ENCODE assay signal across 20 mouse cellular contexts in genomic region chr19:23858091-23858490, GRCm38 (mm10).
A peak's percentile ranks its signal among the peaks of the same experiment; 100 is the strongest.
DNase-seq lines count a peak whose midpoint lies in the region; ATAC-seq and TF ChIP-seq lines count a peak whose summit lies in the region.
"Had no signal": no experiment of that assay in that cellular context is flagged by ENCODE, and none has a peak within 500 bp of the region (broad histone marks: within the 10 kb centered on the region; RNA-seq: fewer than 3 reads in every experiment).

No protein-coding gene starts in this region.

- 81% methylated on average over 4 of the region's 4 CpGs for WGBS in liver, postnatal 0 days (ENCODE audit: insufficient replicate concordance)
- 87% methylated on average over 4 of the region's 4 CpGs for whole genome bisulfite sequencing in liver, embryonic 11.5 days

- no peak for ATAC-seq in liver, postnatal 0 days
- no peak for ATAC-seq in liver, embryonic 11.5 days (replicated peaks; ENCODE audit: low FRiP score)
- ATAC-seq: hindbrain, embryonic 16.5 days; midbrain, embryonic 15.5 days had no signal

- H3K4me3 ChIP-seq in liver, postnatal 0 days (ENCODE audit: low read depth, low read length) = no peak overlapping the region
- H3K4me3 ChIP-seq in liver, embryonic 11.5 days (ENCODE audit: low read depth, low read length) = no peak overlapping the region
- H3K4me3 ChIP-seq in ES-E14 (ENCODE audit: insufficient read depth in 1 of 2, low read depth in 1 of 2, low read length in 2 of 2, poor library complexity in 1 of 2, severe bottlenecking in 1 of 2) = no peak overlapping the region
- H3K4me3 ChIP-seq: heart, embryonic 13.5 days; lung, embryonic 15.5 days; midbrain, embryonic 15.5 days had no signal

- no peak for TF ChIP-seq EP300 in liver, postnatal 0 days (IDR thresholded peaks at IDR 0.05; ENCODE audit: low read depth)

- no peaks in the 10 kb centered on the region for H3K9me3 ChIP-seq in liver, postnatal 0 days (ENCODE audit: low read length)
- peaks cover 3% of the 10 kb centered on the region; the same call in 1 of the 2 replicates for H3K9me3 ChIP-seq in liver, embryonic 11.5 days (ENCODE audit: control insufficient read depth, low read length)
- no peaks in the 10 kb centered on the region for H3K9me3 ChIP-seq in ES-E14 (ENCODE audit: control insufficient read depth, insufficient read depth, low read depth, low read length)
- H3K9me3 ChIP-seq: lung, embryonic 15.5 days; midbrain, embryonic 15.5 days had no signal

- H3K36me3 ChIP-seq in liver, postnatal 0 days (replicated peaks; ENCODE audit: insufficient read depth, low read length) = no peaks in the 10 kb centered on the region
- no peaks in the 10 kb centered on the region for H3K36me3 ChIP-seq in liver, embryonic 11.5 days (ENCODE audit: control insufficient read depth, insufficient read depth, low read length)
- no peaks in the 10 kb centered on the region for H3K36me3 ChIP-seq in ES-E14 (ENCODE audit: control insufficient read depth, insufficient read depth, low read length, poor library complexity, severe bottlenecking)
- H3K36me3 ChIP-seq: heart, embryonic 13.5 days; lung, embryonic 15.5 days; midbrain, embryonic 15.5 days had no signal

- no peak overlapping the region for H3K9ac ChIP-seq in liver, postnatal 0 days (replicated peaks)
- H3K9ac ChIP-seq in liver, embryonic 11.5 days (ENCODE audit: low read depth, low read length) = no peak overlapping the region
- no peak overlapping the region for H3K9ac ChIP-seq in ES-E14 (ENCODE audit: insufficient read depth, low read depth, low read length, poor library complexity, severe bottlenecking)
- H3K9ac ChIP-seq: heart, embryonic 13.5 days; lung, embryonic 15.5 days; midbrain, embryonic 15.5 days had no signal

- in situ Hi-C loops in ES-E14 (cut with MboI; ENCODE audit: low sequenced_read_pairs in 2 of 2, unreplicated experiment in 2 of 2) = no loop called here

- no peak for TF ChIP-seq POLR2A in brain, embryonic 14.5 days (IDR thresholded peaks at IDR 0.05; ENCODE audit: borderline replicate concordance, extremely low read depth, insufficient read depth, insufficient read length, poor library complexity, severe bottlenecking)

- DNase-seq in liver, postnatal 0 days = no peak
- DNase-seq in liver, embryonic 11.5 days (ENCODE audit: low spot score) = no peak
- peak; percentile 4 for DNase-seq in A20 (ENCODE audit: low read depth, low spot score)
- DNase-seq in ES-E14 (ENCODE audit: low read depth, low spot score) = peak; percentile 28
- no peak for DNase-seq in brain, embryonic 14.5 days (ENCODE audit: low read depth)
- DNase-seq in frontal cortex, postnatal 25 days (ENCODE audit: low spot score in 2 of 2) = no peak
- DNase-seq in lung, postnatal 10 days = no peak
- DNase-seq: adrenal gland, postnatal 36 days; cerebellum, adult 9-10 months; embryo, embryonic 11 days; gastrocnemius, postnatal 36 days; heart, postnatal 36 days; kidney, adult 8-10 months; kidney, postnatal 36 days; thymus, adult 18-20 months had no signal

- H3K27me3 ChIP-seq in liver, postnatal 0 days (ENCODE audit: insufficient read depth, low read length) = no peaks in the 10 kb centered on the region
- no peaks in the 10 kb centered on the region; the same call in 1 of the 2 replicates for H3K27me3 ChIP-seq in liver, embryonic 11.5 days (replicated peaks; ENCODE audit: control insufficient read depth, insufficient read depth, low read length)
- H3K27me3 ChIP-seq: CH12.LX; heart, embryonic 13.5 days; lung, embryonic 15.5 days; midbrain, embryonic 15.5 days had no signal

- 0 out of 2 replicates have a peak, but pooled peaks have one; percentile 20 for TF ChIP-seq CTCF in liver, postnatal 0 days (IDR thresholded peaks at IDR 0.05; ENCODE audit: low read depth)
- TF ChIP-seq CTCF in brain, embryonic 14.5 days (IDR thresholded peaks at IDR 0.05; ENCODE audit: borderline replicate concordance, extremely low read depth, insufficient read depth, insufficient read length) = peak; percentile 29; the same call in 1 of the 2 replicates

- no peaks in the 10 kb centered on the region for H3K4me1 ChIP-seq in liver, postnatal 0 days (ENCODE audit: insufficient read depth)
- H3K4me1 ChIP-seq in liver, embryonic 11.5 days (replicated peaks; ENCODE audit: control insufficient read depth, insufficient read depth, low read length) = no peaks in the 10 kb centered on the region
- no peaks in the 10 kb centered on the region for H3K4me1 ChIP-seq in ES-E14 (ENCODE audit: control insufficient read depth in 2 of 2, insufficient read depth in 2 of 2, low read length in 2 of 2, poor library complexity in 1 of 2)
- H3K4me1 ChIP-seq: lung, embryonic 15.5 days; midbrain, embryonic 15.5 days had no signal

- no peak overlapping the region for H3K27ac ChIP-seq in liver, postnatal 0 days (ENCODE audit: low read depth)
- H3K27ac ChIP-seq in liver, embryonic 11.5 days (ENCODE audit: low read depth, low read length) = no peak overlapping the region
- no peak overlapping the region for H3K27ac ChIP-seq in ES-E14 (ENCODE audit: insufficient read depth, low read depth, low read length, poor library complexity, severe bottlenecking)
- H3K27ac ChIP-seq: heart, embryonic 13.5 days; lung, embryonic 15.5 days; midbrain, embryonic 15.5 days had no signal

- no peak overlapping the region for H3K4me2 ChIP-seq in liver, postnatal 0 days (ENCODE audit: low read depth, low read length)
- H3K4me2 ChIP-seq in liver, embryonic 11.5 days = no peak overlapping the region
- H3K4me2 ChIP-seq: heart, embryonic 13.5 days; lung, embryonic 15.5 days; midbrain, embryonic 15.5 days had no signal

TF ChIP-seq in ES-E14, 5 proteins besides CTCF, POLR2A, EP300 and RAD21:
- TF ChIP-seq ZC3H11A (IDR thresholded peaks at IDR 0.05; ENCODE audit: borderline replicate concordance, low read depth, low read length) = no peak
- TF ChIP-seq ZNF384 (IDR thresholded peaks at IDR 0.05; ENCODE audit: low read depth, low read length) = no peak
- no peak for TF ChIP-seq MAFK (IDR thresholded peaks at IDR 0.05; ENCODE audit: insufficient read depth, low read depth, low read length)
- no peak for TF ChIP-seq CHD2 (IDR thresholded peaks at IDR 0.05; ENCODE audit: low read depth, low read length)
- no peak for TF ChIP-seq HCFC1 (IDR thresholded peaks at IDR 0.05; ENCODE audit: borderline replicate concordance, insufficient read depth, low read length)

Comparison
In these comparisons a context has a peak if more than half of its experiments do, and no peak if none do; other contexts are left out.
1. DNase-seq: peak in A20 (single experiment) and ES-E14 (single experiment); none in liver, postnatal 0 days (single experiment), liver, embryonic 11.5 days (single experiment), brain, embryonic 14.5 days (single experiment), frontal cortex, postnatal 25 days (0 of 2) and lung, postnatal 10 days (single experiment).